Mouse (Mus musculus): ENCODE results near the gene Gm11273.

GRCm38 (mm10) chr13:21502296-21502695, 1.1 kb upstream of the Gm11273 start:
- no peak for TF ChIP-seq POLR2A (IDR thresholded peaks at IDR 0.05; ENCODE audit: insufficient read depth, low read depth, low read length)
- no peak for TF ChIP-seq CTCF (IDR thresholded peaks at IDR 0.05; ENCODE audit: insufficient read depth, low read depth, low read length)
